Mouse (Mus musculus) common myeloid progenitor, adult 5-6 weeks (primary cell): ENCODE data around the gene Olfr1446. TPM values are rescaled to one million over a fixed set of nuclear protein-coding genes. Genes with fewer than 3 reads are reported as not detected.

Experiments
- ATAC-seq: replicated peaks from 2 replicates; pipeline ENCODE4 v1.8.0; 2016; ENCODE audit warnings: low read depth, mild to moderate bottlenecking, moderate TSS enrichment, inconsistent platforms; ENCODE audit not compliant: poor library complexity, severe bottlenecking
- total RNA-seq: library from RNA; stranded (forward); fragments of 200-1000, 187-1606 nt; gene quantifications from 2 replicates; pipeline ENCODE4 v1.2.3, GENCODE M21; 2017

Gene Olfr1446
- not detected in 2 replicates for total RNA-seq

- no peak for ATAC-seq
Observed at GRCm38 (mm10) chr19:12893424-12893823, at the start of gene Olfr1446. TSS of gene Olfr1446 (minus strand) at chr19:12893524.

- no peak for ATAC-seq
Observed at GRCm38 (mm10) chr19:12930540-12930939, 37.2 kb upstream of the Olfr1446 start, which contains the start of gene Olfr1449. TSS of gene Olfr1449 (plus strand) at chr19:12930840.

DNA sequence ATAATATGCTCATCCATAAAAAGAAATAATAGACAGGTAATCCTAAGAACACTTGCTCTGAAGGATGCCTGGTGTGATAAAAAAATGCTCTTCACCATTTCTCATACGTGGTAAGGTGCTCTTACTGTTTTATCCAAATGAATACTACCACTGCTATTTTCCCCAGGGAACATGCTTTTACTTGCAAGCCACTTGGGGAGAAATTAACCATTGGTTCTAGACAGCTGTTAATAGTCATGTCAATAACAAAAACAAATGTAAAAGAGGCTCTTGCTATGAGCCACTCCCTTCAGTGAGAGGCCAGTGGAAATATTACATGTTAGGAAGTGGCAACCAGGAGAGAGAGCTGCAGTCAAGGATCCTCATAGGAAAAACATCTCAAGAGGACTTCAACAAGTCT is 31.0 kb upstream of the Olfr1446 start, which contains the start of gene Olfr1448:
Gene Olfr1448 (minus strand): TSS at position 101 of the 400 bp plus-strand sequence.
- ATAC-seq: no peak

DNA sequence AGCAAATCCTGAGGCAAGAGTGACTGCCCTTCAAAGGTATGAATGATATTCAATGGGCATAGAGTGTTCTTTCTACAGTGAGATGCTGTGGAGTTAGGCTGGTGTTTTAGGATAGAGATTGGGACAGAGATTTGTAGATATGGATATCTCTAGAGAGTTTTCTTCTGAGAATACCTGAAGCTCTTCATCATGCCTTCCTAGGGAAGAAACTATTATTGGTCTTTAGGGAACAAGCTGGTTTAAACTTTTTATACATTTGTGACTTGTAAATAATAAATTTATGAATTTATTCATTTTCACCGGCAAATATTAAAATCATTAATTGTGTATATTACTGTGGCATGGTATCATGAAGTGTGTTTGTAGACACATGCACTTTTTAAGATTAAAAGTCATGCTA is 10.3 kb upstream of the Olfr1446 start, which contains the start of gene Olfr1447:
Gene Olfr1447 (minus strand): TSS at position 101 of the 400 bp plus-strand sequence.
- no peak for ATAC-seq

GRCm38 (mm10) chr19:12883555-12883954 is 9.8 kb downstream of the Olfr1446 start, which contains the start of gene Olfr1445:
TSS of gene Olfr1445 (plus strand) at chr19:12883855.
- no peak for ATAC-seq

GRCm38 (mm10) chr19:12856983-12857382 is 36.3 kb downstream of the Olfr1446 start, which contains the start of gene Olfr1444:
TSS of gene Olfr1444 (plus strand) at chr19:12857283.
- ATAC-seq: no peak

- no peak for ATAC-seq
Observed at GRCm38 (mm10) chr19:12846382-12846781, 46.9 kb downstream of the Olfr1446 start, which contains the start of gene Gm5244. TSS of gene Gm5244 (plus strand) at chr19:12846682.

GRCm38 (mm10) chr19:12838507-12838906 is 54.8 kb downstream of the Olfr1446 start:
- ATAC-seq: no peak

Other genes starting within 250 kb of the Olfr1446 start
- not detected in 2 replicates for gene Olfr1442, start 223.1 kb downstream of the Olfr1446 start, total RNA-seq
- not detected in 2 replicates for gene Olfr1443, start 215.4 kb downstream of the Olfr1446 start, total RNA-seq
- not detected in 2 replicates for gene Keg1, start 197.7 kb downstream of the Olfr1446 start, total RNA-seq
- 2.2 and 4.0 TPM in 2 replicates for gene Cntf, start 127.9 kb downstream of the Olfr1446 start, total RNA-seq
- 124 and 125 TPM in 2 replicates for gene Zfp91, start 97.4 kb downstream of the Olfr1446 start, total RNA-seq
- gene Lpxn, start 97.3 kb downstream of the Olfr1446 start, total RNA-seq: 1.6 and 4.3 TPM in 2 replicates
- gene Gm5244, start 46.8 kb downstream of the Olfr1446 start, total RNA-seq: not detected in 2 replicates
- gene Olfr1444, start 36.2 kb downstream of the Olfr1446 start, total RNA-seq: not detected in 2 replicates
- gene Olfr1445, start 9.7 kb downstream of the Olfr1446 start, total RNA-seq: not detected in 2 replicates
- not detected in 2 replicates for gene Olfr1447, start 10.2 kb upstream of the Olfr1446 start, total RNA-seq
- gene Olfr1448, start 30.9 kb upstream of the Olfr1446 start, total RNA-seq: not detected in 2 replicates
- gene Olfr1449, start 37.3 kb upstream of the Olfr1446 start, total RNA-seq: not detected in 2 replicates
- gene Olfr1450, start 56.7 kb upstream of the Olfr1446 start, total RNA-seq: not detected in 2 replicates
- gene Olfr1451, start 101.5 kb upstream of the Olfr1446 start, total RNA-seq: not detected in 2 replicates
- not detected in 2 replicates for gene Olfr1453, start 134.8 kb upstream of the Olfr1446 start, total RNA-seq
- not detected in 2 replicates for gene Olfr1454, start 167.1 kb upstream of the Olfr1446 start, total RNA-seq
- not detected in 2 replicates for gene Olfr1457, start 204.4 kb upstream of the Olfr1446 start, total RNA-seq
- not detected in 2 replicates for gene Olfr1458, start 213.3 kb upstream of the Olfr1446 start, total RNA-seq